Mouse (Mus musculus) embryonic fibroblast, embryonic 13.5 days (primary cell): ENCODE data around the gene Btn1a1. TPM values are rescaled to one million over a fixed set of nuclear protein-coding genes. Genes with fewer than 3 reads are reported as not detected.
A peak's percentile ranks its signal among the peaks of the same experiment; 100 is the strongest.

Source experiments
- H3K27ac ChIP-seq: 2 replicates; pipeline ENCODE4 v1.5.1; 2012; ENCODE audit warnings: low read length, control low read depth, inconsistent platforms; ENCODE audit not compliant: insufficient read depth
- H3K4me1 ChIP-seq: 2 replicates; pipeline ENCODE4 v1.6.1; 2011; ENCODE audit warnings: low read length; ENCODE audit not compliant: control insufficient read depth, insufficient read depth
- H3K4me3 ChIP-seq: 2 replicates; pipeline ENCODE4 v1.5.1; 2011; ENCODE audit warnings: mild to moderate bottlenecking, control low read depth, low read length; ENCODE audit not compliant: insufficient read depth
- CTCF ChIP-seq: IDR thresholded peaks from 2 replicates; pipeline ENCODE4 v1.5.1; 2011; ENCODE audit warnings: mild to moderate bottlenecking, control low read depth, low read length, moderate library complexity, borderline replicate concordance; ENCODE audit not compliant: insufficient read depth
- POLR2A ChIP-seq: IDR thresholded peaks from 2 replicates; pipeline ENCODE4 v1.6.1; 2011; ENCODE audit warnings: low read depth, mild to moderate bottlenecking, control low read depth, low read length, moderate library complexity
- polyA plus RNA-seq: library from polyadenylated mRNA; stranded (reverse); fragments of >200 nt; gene quantifications from 2 replicates; pipeline ENCODE4 v1.2.4, GENCODE M21; 2011; ENCODE audit warnings: low read depth; ENCODE audit not compliant: missing spikeins, insufficient read length

Gene Btn1a1
- polyA plus RNA-seq, 1 experiment, result not detected

DNA sequence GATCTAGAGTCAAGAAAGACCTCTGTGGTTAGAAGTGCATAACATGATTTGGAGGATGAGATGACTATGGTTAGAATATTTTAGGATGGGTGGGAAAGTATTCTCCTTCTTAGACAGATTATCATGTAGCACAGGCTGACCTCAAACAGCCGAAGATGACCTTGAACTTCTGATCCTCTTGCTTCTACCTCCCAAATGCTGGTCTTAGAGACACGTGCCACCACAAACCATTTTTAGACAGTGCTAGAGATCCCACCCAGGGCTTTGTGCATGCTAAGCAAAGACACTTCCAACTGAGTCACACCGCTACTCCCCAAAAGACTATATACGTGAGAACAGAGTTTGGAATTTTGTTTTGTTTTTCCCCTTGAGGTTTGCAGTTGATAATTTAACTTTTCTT is 3.6 kb downstream of the Btn1a1 start:
- TF ChIP-seq CTCF (no peak), POLR2A (no peak)
- Histone ChIP-seq H3K4me3 (no peak overlapping the region), H3K4me1 (peaks cover 2% of the 10 kb centered on the region; the same call in 1 of the 2 replicates), H3K27ac (no peak overlapping the region)

DNA sequence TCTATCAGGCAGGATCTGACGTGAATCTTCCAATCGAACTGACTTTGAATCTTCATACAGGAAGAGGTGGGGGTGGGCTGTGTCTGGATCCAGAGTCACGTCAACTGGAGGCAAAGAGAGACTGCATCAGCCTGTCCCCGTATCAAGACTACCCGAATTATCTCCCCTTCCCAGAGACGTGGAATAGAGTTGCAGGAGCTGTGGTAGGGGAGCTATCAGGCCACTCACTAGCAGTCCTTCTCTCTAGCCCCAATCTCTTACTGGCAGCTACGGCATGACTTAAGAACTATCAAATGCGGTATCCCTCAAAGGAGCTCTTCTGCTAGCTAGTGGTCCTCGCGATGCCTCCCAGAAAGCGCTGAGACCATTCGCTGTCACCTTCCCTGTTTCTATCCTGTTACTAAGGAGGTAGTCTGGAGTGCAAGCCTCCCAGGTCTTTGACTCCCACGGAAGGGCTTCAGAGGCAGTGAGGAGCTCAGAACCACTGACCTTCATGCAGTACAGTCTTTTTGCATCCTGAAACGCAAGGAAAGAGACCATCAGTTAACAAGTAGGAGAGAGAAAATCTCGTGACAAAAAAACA is 6.3 kb downstream of the Btn1a1 start:
- TF ChIP-seq CTCF, result no peak
- no peak for TF ChIP-seq POLR2A
- H3K4me3 ChIP-seq, result no peak overlapping the region
- no peaks in the 10 kb centered on the region for H3K4me1 ChIP-seq
- H3K27ac ChIP-seq, result no peak overlapping the region

DNA sequence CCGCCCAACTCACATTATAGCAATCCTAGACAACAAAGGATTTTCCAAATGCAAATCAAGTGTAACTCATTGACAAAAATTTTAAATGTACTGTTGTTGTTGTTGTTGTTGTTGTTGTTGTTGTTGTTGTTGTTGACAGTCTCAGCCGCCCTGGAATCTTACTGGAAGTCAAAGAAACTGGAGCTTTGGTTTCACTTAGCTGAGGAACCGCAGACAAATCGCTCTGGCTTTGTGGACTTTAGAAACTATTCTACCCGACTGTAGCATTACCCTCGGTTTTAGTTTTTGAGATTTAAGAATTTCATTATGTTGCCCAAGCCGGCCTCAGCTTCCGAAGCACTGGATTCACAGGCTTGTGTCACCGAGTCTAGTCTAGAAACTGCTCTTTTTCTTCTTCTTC is 11.8 kb downstream of the Btn1a1 start:
- no peak for TF ChIP-seq CTCF
- no peak for TF ChIP-seq POLR2A
- Histone ChIP-seq H3K4me1 (peaks cover 3% of the 10 kb centered on the region; the same call in 1 of the 2 replicates), H3K27ac (peak overlapping the region; percentile 45), H3K4me3 (peak overlapping the region; percentile 78)

DNA sequence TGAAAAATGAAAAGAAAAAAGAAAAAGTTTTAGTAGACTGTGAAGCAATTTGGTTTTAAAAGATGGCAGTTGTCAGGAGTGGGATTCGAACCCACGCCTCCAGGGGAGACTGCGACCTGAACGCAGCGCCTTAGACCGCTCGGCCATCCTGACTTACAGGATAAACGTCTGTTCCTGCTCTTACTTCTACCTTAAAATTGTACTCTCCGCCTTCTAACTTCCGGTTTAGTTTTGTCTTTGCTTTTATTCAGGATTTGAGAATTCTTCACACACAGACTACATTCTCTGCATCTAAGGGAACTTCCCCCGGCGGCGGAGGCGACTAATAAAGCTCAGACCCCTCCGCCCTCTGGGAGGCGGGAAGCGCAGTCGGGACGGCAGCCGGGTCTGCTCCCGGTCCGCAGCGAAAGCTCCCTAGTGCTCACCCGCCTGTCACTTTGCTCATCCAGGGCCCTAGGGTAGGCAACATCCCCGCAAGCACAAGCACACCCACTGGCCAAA is 12.3 kb downstream of the Btn1a1 start:
- Histone ChIP-seq H3K4me1 (peaks cover 3% of the 10 kb centered on the region; the same call in 1 of the 2 replicates), H3K4me3 (peak overlapping the region; percentile 78), H3K27ac (peak overlapping the region; percentile 45)
- TF ChIP-seq POLR2A, result peak; percentile 43; the same call in 1 of the 2 replicates
- TF ChIP-seq CTCF, result no peak

DNA sequence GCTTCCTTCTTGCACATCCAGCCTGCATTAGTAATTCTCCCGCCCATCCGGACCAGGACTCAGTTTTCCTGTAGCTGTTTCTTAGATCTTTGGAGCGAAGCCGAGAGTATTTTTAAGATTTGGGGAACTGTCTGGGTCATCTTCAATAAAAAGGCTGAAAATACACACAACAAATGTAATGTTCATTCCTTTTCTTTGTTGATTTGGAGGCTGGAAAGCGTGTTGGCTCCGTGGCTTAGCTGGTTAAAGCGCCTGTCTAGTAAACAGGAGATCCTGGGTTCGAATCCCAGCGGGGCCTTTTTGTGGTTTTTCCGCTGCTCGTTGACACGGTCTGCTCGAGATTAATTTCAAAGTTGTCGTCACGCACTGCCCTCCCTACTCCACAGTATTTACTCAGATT is 15.3 kb downstream of the Btn1a1 start:
- no peak for TF ChIP-seq POLR2A
- TF ChIP-seq CTCF, result no peak
- H3K27ac ChIP-seq, result no peak overlapping the region

DNA sequence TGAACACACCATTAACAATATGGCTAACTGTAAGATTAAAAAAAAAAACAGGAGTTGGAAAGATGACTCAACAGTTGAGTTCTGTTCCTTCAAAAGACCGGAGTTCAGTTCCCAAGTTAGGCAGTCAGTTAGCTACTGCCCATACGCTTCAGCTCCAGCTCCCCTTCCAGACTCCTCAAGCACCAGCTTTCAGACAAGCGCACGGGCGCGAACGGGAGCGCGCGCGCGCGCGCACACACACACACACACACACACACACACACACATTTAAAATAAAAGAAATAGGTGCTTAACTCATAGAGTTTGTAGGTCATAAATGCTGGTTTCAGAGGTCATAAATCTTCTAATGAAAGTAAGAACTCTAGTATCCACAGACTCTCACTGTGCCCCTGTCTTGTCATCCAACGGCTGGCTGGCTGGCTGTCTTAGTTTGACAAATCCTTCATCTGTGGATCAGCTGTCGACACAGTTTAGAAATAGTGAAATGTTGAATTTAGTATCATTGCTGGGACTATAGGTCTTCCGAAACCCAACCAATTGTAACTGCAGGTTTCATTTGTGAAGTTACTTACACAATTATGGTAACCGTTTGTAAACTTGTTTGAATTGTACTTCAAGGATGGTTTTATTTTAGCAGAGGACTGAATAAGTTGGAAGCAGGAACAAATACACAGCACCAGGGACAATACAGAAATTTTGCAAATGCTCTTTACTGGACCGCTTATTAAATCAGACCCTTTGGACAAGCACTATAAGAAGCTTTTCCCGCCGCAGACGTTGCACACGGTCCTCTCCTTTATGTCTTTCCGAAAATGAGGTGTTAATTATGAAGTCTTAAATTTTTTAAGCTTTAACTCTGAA is 16.2 kb downstream of the Btn1a1 start:
- TF ChIP-seq POLR2A (no peak), CTCF (no peak)
- Histone ChIP-seq H3K4me3 (peak overlapping the region; percentile 87), H3K27ac (no peak overlapping the region), H3K4me1 (peaks cover 4% of the 10 kb centered on the region; the same call in 1 of the 2 replicates)

More for the DNA sequence above, 15.3 kb downstream of the Btn1a1 start:
- Histone ChIP-seq H3K4me3 (peak overlapping the region; percentile 87), H3K4me1 (peaks cover 3% of the 10 kb centered on the region; the same call in 1 of the 2 replicates)

DNA sequence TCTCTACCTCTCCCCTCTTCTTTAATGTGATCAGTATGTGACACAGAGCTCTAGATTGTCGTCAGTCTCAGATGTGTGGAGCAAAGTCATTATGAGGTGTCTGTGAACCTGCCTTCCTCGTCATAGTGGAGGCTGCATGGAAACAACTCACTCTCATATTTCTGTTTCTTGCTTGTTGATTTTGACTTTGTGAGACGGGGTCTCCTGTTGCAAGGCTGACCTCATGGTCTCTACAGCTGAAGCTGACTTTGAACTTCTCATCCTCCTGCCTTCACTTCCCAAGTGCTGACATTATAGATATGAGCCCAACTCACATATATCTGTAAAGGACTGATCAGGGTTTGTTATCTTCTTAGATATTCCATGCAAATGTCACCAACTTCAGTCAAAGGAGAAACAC is 16.9 kb downstream of the Btn1a1 start:
- TF ChIP-seq POLR2A, result no peak
- no peak for TF ChIP-seq CTCF
- H3K4me3 ChIP-seq, result no peak overlapping the region
- H3K27ac ChIP-seq, result no peak overlapping the region
- peaks cover 7% of the 10 kb centered on the region; the same call in 1 of the 2 replicates for H3K4me1 ChIP-seq

DNA sequence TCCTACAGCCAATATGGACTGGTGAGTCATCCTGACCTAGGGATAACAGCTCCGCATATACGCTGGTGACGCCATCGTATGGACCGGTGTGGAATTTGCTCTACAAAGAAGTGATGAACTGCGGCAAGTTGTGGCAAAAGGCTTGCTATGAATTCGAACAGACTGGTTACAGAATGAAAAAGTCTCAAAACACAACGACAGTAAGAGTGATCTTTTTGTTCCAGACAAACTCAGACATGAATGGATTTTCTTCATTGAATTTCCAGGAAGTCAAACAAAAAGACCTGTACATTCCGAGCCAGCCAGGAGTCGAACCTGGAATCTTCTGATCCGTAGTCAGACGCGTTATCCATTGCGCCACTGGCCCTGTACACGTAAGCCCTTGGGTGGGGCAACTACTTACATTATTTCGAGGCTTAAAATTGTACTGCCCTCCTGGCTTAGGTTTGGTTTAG is 19.2 kb downstream of the Btn1a1 start:
- Histone ChIP-seq H3K4me3 (peak overlapping the region; percentile 78), H3K27ac (peak overlapping the region; percentile 48), H3K4me1 (peaks cover 7% of the 10 kb centered on the region)
- TF ChIP-seq CTCF, result no peak
- no peak for TF ChIP-seq POLR2A

DNA sequence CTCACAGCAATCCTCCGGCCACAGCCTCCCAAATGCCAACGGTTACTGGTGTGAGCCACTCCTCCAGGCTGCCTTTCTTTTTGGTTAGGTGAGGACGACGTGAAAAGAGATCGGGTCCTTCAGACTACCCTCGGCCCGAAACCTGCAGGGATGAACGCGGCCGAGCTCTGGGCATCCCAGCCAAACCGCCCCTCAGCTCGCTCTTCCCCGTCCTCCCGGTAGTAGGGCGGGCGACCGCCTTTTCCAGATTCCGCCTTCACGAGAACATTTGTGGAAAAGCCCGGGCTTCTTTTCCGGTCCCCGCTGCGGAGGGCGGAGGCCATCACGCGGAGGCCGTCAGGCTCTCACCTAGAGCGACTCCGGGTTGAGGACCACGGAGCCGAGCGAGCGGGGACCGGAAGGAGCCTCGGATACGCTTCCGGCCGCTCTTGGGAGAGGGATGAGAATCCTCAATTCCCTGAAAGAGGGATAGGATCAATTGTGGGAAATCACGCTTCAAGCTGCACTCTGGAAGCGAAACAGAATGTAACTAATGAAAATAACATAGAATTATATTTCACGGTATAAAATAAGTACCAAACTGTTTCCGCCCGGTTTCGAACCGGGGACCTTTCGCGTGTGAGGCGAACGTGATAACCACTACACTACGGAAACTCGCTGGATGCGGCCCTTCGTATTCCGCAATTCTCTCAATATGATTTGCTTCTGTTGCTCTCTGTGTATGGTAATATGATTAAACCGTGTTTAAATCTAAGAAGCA is 20.0 kb downstream of the Btn1a1 start:
- TF ChIP-seq CTCF (no peak), POLR2A (peak; percentile 61)
- Histone ChIP-seq H3K4me1 (peaks cover 4% of the 10 kb centered on the region), H3K27ac (peak overlapping the region; percentile 95), H3K4me3 (peak overlapping the region; percentile 75)
